14 mouse cellular contexts compared by ENCODE assay signal in genomic region chr6:149366403-149366802, GRCm38 (mm10).
"Had no signal": no experiment of that assay in that cellular context is flagged by ENCODE, and none has a peak within 500 bp of the region (broad histone marks: within the 10 kb centered on the region; RNA-seq: fewer than 3 reads in every experiment).

No protein-coding gene starts in this region.

- DNase-seq: kidney, postnatal 14 days; lung, embryonic 14.5 days; lung, postnatal 14 days; right cerebral cortex, adult 18-20 months; right cerebral cortex, postnatal 25 days; thymus, adult 18-20 months; thymus, postnatal 14 days had no signal

- H3K9me3 ChIP-seq: limb, embryonic 15.5 days; liver, embryonic 12.5 days; midbrain, embryonic 12.5 days had no signal

- H3K27me3 ChIP-seq: kidney, embryonic 15.5 days; limb, embryonic 15.5 days; liver, embryonic 12.5 days; midbrain, embryonic 12.5 days had no signal

- H3K36me3 ChIP-seq: kidney, embryonic 15.5 days; limb, embryonic 15.5 days; liver, embryonic 12.5 days; midbrain, embryonic 12.5 days had no signal

- H3K9ac ChIP-seq: kidney, embryonic 15.5 days; limb, embryonic 15.5 days; liver, embryonic 12.5 days; lung, embryonic 14.5 days; midbrain, embryonic 12.5 days had no signal

- H3K27ac ChIP-seq: kidney, embryonic 15.5 days; left cerebral cortex, adult 2 months; limb, embryonic 15.5 days; liver, embryonic 12.5 days; macrophage; midbrain, embryonic 12.5 days had no signal

- H3K4me2 ChIP-seq: kidney, embryonic 15.5 days; limb, embryonic 15.5 days; liver, embryonic 12.5 days; lung, embryonic 14.5 days; midbrain, embryonic 12.5 days had no signal

- ATAC-seq: midbrain, embryonic 16.5 days had no signal

- H3K4me1 ChIP-seq: limb, embryonic 15.5 days; liver, embryonic 12.5 days; midbrain, embryonic 12.5 days had no signal

- H3K4me3 ChIP-seq: kidney, embryonic 15.5 days; left cerebral cortex, adult 2 months; limb, embryonic 15.5 days; liver, embryonic 12.5 days; midbrain, embryonic 12.5 days had no signal
